Mouse (Mus musculus): Measurements from ENCODE around the gene Pusl1. TPM values are rescaled to one million over a fixed set of nuclear protein-coding genes. Genes with fewer than 3 reads are reported as not detected.

Gene Pusl1
- polyA plus RNA-seq, 1 experiment, result 30.8 TPM

- H3K36me3 ChIP-seq (ENCODE audit: control insufficient read depth, insufficient read depth, low read length), result peaks cover 31% of the 10 kb centered on the region
- 87% methylated on average over 9 of the region's 9 CpGs for WGBS
- H3K27ac ChIP-seq (ENCODE audit: insufficient read depth, low read depth, low read length), result no peak overlapping the region
- no peak overlapping the region for H3K4me3 ChIP-seq (ENCODE audit: low read depth, low read length)
- H3K4me1 ChIP-seq (ENCODE audit: control insufficient read depth, insufficient read depth, insufficient read length, low read length), result peaks cover 12% of the 10 kb centered on the region
- TF ChIP-seq POLR2A (IDR thresholded peaks at IDR 0.05; ENCODE audit: low read depth, low read length) (no peak), CTCF (IDR thresholded peaks at IDR 0.05; ENCODE audit: extremely low read depth, insufficient read length, insufficient replicate concordance, low read depth, low read length) (no peak)
- H3K27me3 ChIP-seq (ENCODE audit: control insufficient read depth, insufficient read depth, low read length), result no peaks in the 10 kb centered on the region
Measured at GRCm38 (mm10) chr4:155888181-155888580, 3.4 kb downstream of the Pusl1 start.

GRCm38 (mm10) chr4:155887674-155888073 is 3.9 kb downstream of the Pusl1 start:
- WGBS, result 89% methylated on average over 10 of the region's 10 CpGs
- H3K36me3 ChIP-seq (ENCODE audit: control insufficient read depth, insufficient read depth, low read length), result peaks cover 31% of the 10 kb centered on the region
- H3K27me3 ChIP-seq (ENCODE audit: control insufficient read depth, insufficient read depth, low read length), result no peaks in the 10 kb centered on the region
- H3K4me3 ChIP-seq (ENCODE audit: low read depth, low read length), result no peak overlapping the region
- no peak overlapping the region for H3K27ac ChIP-seq (ENCODE audit: insufficient read depth, low read depth, low read length)
- TF ChIP-seq POLR2A (IDR thresholded peaks at IDR 0.05; ENCODE audit: low read depth, low read length), result no peak
- no peak for TF ChIP-seq CTCF (IDR thresholded peaks at IDR 0.05; ENCODE audit: extremely low read depth, insufficient read length, insufficient replicate concordance, low read depth, low read length)
- H3K4me1 ChIP-seq (ENCODE audit: control insufficient read depth, insufficient read depth, insufficient read length, low read length), result peaks cover 7% of the 10 kb centered on the region

- Histone ChIP-seq H3K4me3 (ENCODE audit: low read depth, low read length) (no peak overlapping the region), H3K27me3 (ENCODE audit: control insufficient read depth, insufficient read depth, low read length) (no peaks in the 10 kb centered on the region), H3K27ac (ENCODE audit: insufficient read depth, low read depth, low read length) (no peak overlapping the region), H3K36me3 (ENCODE audit: control insufficient read depth, insufficient read depth, low read length) (peaks cover 31% of the 10 kb centered on the region), H3K4me1 (ENCODE audit: control insufficient read depth, insufficient read depth, insufficient read length, low read length) (peaks cover 5% of the 10 kb centered on the region)
- WGBS, result 88% methylated on average over 5 of the region's 5 CpGs
- TF ChIP-seq CTCF (IDR thresholded peaks at IDR 0.05; ENCODE audit: extremely low read depth, insufficient read length, insufficient replicate concordance, low read depth, low read length) (no peak), POLR2A (IDR thresholded peaks at IDR 0.05; ENCODE audit: low read depth, low read length) (no peak)
Measured at GRCm38 (mm10) chr4:155886330-155886729, 5.3 kb downstream of the Pusl1 start.

- Histone ChIP-seq H3K27me3 (ENCODE audit: control insufficient read depth, insufficient read depth, low read length) (no peaks in the 10 kb centered on the region), H3K4me3 (ENCODE audit: low read depth, low read length) (no peak overlapping the region), H3K36me3 (ENCODE audit: control insufficient read depth, insufficient read depth, low read length) (peaks cover 32% of the 10 kb centered on the region), H3K27ac (ENCODE audit: insufficient read depth, low read depth, low read length) (no peak overlapping the region), H3K4me1 (ENCODE audit: control insufficient read depth, insufficient read depth, insufficient read length, low read length) (no peaks in the 10 kb centered on the region)
- WGBS, result 79% methylated on average over 3 of the region's 3 CpGs
- TF ChIP-seq POLR2A (IDR thresholded peaks at IDR 0.05; ENCODE audit: low read depth, low read length) (no peak), CTCF (IDR thresholded peaks at IDR 0.05; ENCODE audit: extremely low read depth, insufficient read length, insufficient replicate concordance, low read depth, low read length) (no peak)
Measured at GRCm38 (mm10) chr4:155883587-155883986, 8.0 kb downstream of the Pusl1 start.

- Histone ChIP-seq H3K4me3 (ENCODE audit: low read depth, low read length) (no peak overlapping the region), H3K27ac (ENCODE audit: insufficient read depth, low read depth, low read length) (no peak overlapping the region), H3K27me3 (ENCODE audit: control insufficient read depth, insufficient read depth, low read length) (no peaks in the 10 kb centered on the region), H3K36me3 (ENCODE audit: control insufficient read depth, insufficient read depth, low read length) (peaks cover 22% of the 10 kb centered on the region), H3K4me1 (ENCODE audit: control insufficient read depth, insufficient read depth, insufficient read length, low read length) (no peaks in the 10 kb centered on the region; the same call in 1 of the 2 replicates)
- TF ChIP-seq POLR2A (IDR thresholded peaks at IDR 0.05; ENCODE audit: low read depth, low read length) (no peak), CTCF (IDR thresholded peaks at IDR 0.05; ENCODE audit: extremely low read depth, insufficient read length, insufficient replicate concordance, low read depth, low read length) (no peak)
- 85% methylated on average over 7 of the region's 7 CpGs for WGBS
Measured at GRCm38 (mm10) chr4:155871404-155871803, 20.2 kb downstream of the Pusl1 start.

GRCm38 (mm10) chr4:155869317-155870033 is 22.1 kb downstream of the Pusl1 start, which contains the start of the genes Cptp and Ints11:
Gene Cptp, minus strand, starts transcription at chr4:155869440.
Gene Ints11, plus strand, starts transcription at chr4:155869546.
- WGBS, result under 1% methylated on average over 63 of the region's 63 CpGs
- TF ChIP-seq CTCF (IDR thresholded peaks at IDR 0.05; ENCODE audit: extremely low read depth, insufficient read length, insufficient replicate concordance, low read depth, low read length) (no peak), POLR2A (IDR thresholded peaks at IDR 0.05; ENCODE audit: low read depth, low read length) (no peak; the same call in none of the 2 replicates)
- H3K4me3 ChIP-seq (ENCODE audit: low read depth, low read length), result peak within 1 kb of the TSS; percentile 92
- H3K36me3 ChIP-seq (ENCODE audit: control insufficient read depth, insufficient read depth, low read length), result peaks cover 29% of the 10 kb centered on the region
- H3K27ac ChIP-seq (ENCODE audit: insufficient read depth, low read depth, low read length), result peak within 1 kb of the TSS; percentile 53
- H3K4me1 ChIP-seq (ENCODE audit: control insufficient read depth, insufficient read depth, insufficient read length, low read length), result no peaks in the 10 kb centered on the region; the same call in 1 of the 2 replicates
- H3K27me3 ChIP-seq (ENCODE audit: control insufficient read depth, insufficient read depth, low read length), result no peaks in the 10 kb centered on the region

- TF ChIP-seq POLR2A (IDR thresholded peaks at IDR 0.05; ENCODE audit: low read depth, low read length), result no peak
- TF ChIP-seq CTCF (IDR thresholded peaks at IDR 0.05; ENCODE audit: extremely low read depth, insufficient read length, insufficient replicate concordance, low read depth, low read length), result no peak
- Histone ChIP-seq H3K27ac (ENCODE audit: insufficient read depth, low read depth, low read length) (peak overlapping the region; percentile 53), H3K4me1 (ENCODE audit: control insufficient read depth, insufficient read depth, insufficient read length, low read length) (no peaks in the 10 kb centered on the region; the same call in 1 of the 2 replicates), H3K36me3 (ENCODE audit: control insufficient read depth, insufficient read depth, low read length) (peaks cover 29% of the 10 kb centered on the region), H3K4me3 (ENCODE audit: low read depth, low read length) (peak overlapping the region; percentile 92), H3K27me3 (ENCODE audit: control insufficient read depth, insufficient read depth, low read length) (no peaks in the 10 kb centered on the region)
- 3% methylated on average over 22 of the region's 22 CpGs for WGBS
Measured at GRCm38 (mm10) chr4:155868614-155869298, 22.8 kb downstream of the Pusl1 start.

Measured in small intestine, adult 2 months (tissue).